Mouse (Mus musculus) stomach, embryonic 14.5 days (tissue): ENCODE results near the gene Ildr2. TPM values are rescaled to one million over a fixed set of nuclear protein-coding genes. Genes with fewer than 3 reads are reported as not detected.

Source experiments
- ATAC-seq: fragments of 200-750 bp; cut with Nextera tagmentation; 2 replicates; pipeline ENCODE4 v1.8.0; 2017; ENCODE audit warnings: low read depth, moderate TSS enrichment; ENCODE audit not compliant: insufficient number of reproducible peaks, insufficient read depth, low FRiP score
- H3K27ac ChIP-seq: fragments of 300-500 bp; sonication (generic); 2 replicates; pipeline ENCODE4 v1.5.1; 2014; ENCODE audit warnings: mild to moderate bottlenecking, low read length, moderate library complexity, mixed read lengths
- H3K27me3 ChIP-seq: fragments of 300-500 bp; sonication (generic); 2 replicates; pipeline ENCODE4 v1.6.1; 2014; ENCODE audit warnings: low read length, control low read depth, mixed read lengths; ENCODE audit not compliant: control insufficient read depth, insufficient read depth
- H3K36me3 ChIP-seq: fragments of 300-500 bp; sonication (generic); 2 replicates; pipeline ENCODE4 v1.6.1; 2014; ENCODE audit warnings: mild to moderate bottlenecking, control low read depth, low read length, moderate library complexity, mixed read lengths; ENCODE audit not compliant: control insufficient read depth, insufficient read depth
- H3K4me1 ChIP-seq: fragments of 300-500 bp; sonication (generic); 2 replicates; pipeline ENCODE4 v1.6.1; 2014; ENCODE audit warnings: low read length, control low read depth, mixed read lengths; ENCODE audit not compliant: control insufficient read depth, insufficient read depth
- H3K4me2 ChIP-seq: fragments of 300-500 bp; sonication (generic); replicated peaks from 2 replicates; pipeline ENCODE4 v1.6.1; 2014; ENCODE audit warnings: low read depth, low read length, control low read depth
- H3K4me3 ChIP-seq: fragments of 300-500 bp; sonication (generic); 2 replicates; pipeline ENCODE4 v1.5.1; 2014; ENCODE audit warnings: low read depth, low read length, control low read depth
- H3K9ac ChIP-seq: fragments of 300-500 bp; sonication (generic); replicated peaks from 2 replicates; pipeline ENCODE4 v1.6.1; 2014; ENCODE audit warnings: low read depth, mild to moderate bottlenecking, control low read depth, low read length, moderate library complexity, mixed read lengths
- H3K9me3 ChIP-seq: fragments of 300-500 bp; sonication (generic); 2 replicates; pipeline ENCODE4 v1.6.1; 2016; ENCODE audit warnings: low read depth, low read length, control low read depth; ENCODE audit not compliant: control insufficient read depth
- WGBS: fragments of 180-500 bp; shearing (Covaris S2); extraction: QIAGEN DNeasy Blood & Tissue Kit; methylation state at CpG from one replicate; pipeline ENCODE4 v1.1.7; 2014; 5-methylcytosine and 5-hydroxymethylcytosine counted together
- polyA plus RNA-seq: library from polyadenylated mRNA; unstranded; fragments of >200 nt; fragmentation: Nextera tagmentation; extraction: Ambion mirVana; gene quantifications from 2 replicates; pipeline ENCODE4 v1.2.1, GENCODE M21; 2014

Gene Ildr2
- polyA plus RNA-seq, 1 experiment from 2014 or later = 1.1 TPM

DNA sequence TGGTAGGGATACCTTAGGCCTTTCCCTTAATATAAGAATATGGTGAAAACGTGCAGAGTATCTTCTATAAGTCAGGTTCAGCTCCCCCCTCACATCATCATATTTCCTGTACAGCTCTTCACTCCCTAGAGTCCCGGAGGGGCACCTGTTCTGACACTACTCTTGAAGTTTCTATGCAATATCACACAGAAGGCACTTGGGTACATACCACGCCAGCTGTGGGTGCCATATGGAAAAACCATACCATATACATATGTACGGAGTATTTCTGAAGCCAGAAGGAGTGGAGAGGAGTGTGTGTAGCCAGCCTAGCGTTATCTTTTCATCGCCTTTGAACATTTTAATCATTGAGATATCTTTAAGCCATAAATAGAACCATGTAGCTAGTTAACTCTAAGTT lies 36.6 kb downstream of the Ildr2 start:
- ATAC-seq = no peak
- Histone ChIP-seq H3K9ac (no peak overlapping the region), H3K36me3 (no peaks in the 10 kb centered on the region), H3K4me1 (no peaks in the 10 kb centered on the region), H3K4me2 (no peak overlapping the region), H3K4me3 (no peak overlapping the region), H3K27me3 (no peaks in the 10 kb centered on the region), H3K27ac (no peak overlapping the region), H3K9me3 (no peaks in the 10 kb centered on the region)
- WGBS = 88% methylated on average over 6 of the region's 6 CpGs

DNA sequence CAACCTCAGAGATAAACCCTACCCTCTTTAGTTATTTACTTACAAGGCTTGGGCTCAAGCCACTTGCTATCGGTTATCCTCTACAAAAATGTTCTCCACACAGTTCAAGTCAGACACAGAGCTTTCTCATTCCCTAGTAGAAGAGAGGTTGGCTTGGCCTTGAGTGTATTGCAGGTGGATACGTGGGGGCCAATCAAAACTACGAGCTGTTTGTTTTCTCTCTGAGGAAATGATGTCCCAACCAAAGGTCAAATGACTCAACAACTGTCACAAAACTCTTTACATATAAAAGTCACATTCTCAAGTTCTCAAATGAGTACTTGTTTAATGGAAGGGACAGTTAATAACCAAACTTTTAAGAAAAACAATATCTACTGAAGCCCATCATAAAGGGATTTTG lies 39.1 kb downstream of the Ildr2 start:
- WGBS = 79% methylated on average over 3 of the region's 3 CpGs
- H3K4me3 ChIP-seq = no peak overlapping the region
- no peaks in the 10 kb centered on the region for H3K27me3 ChIP-seq
- H3K36me3 ChIP-seq = no peaks in the 10 kb centered on the region
- H3K4me1 ChIP-seq = peaks cover 7% of the 10 kb centered on the region; the same call in 1 of the 2 replicates
- no peak overlapping the region for H3K4me2 ChIP-seq
- no peak overlapping the region for H3K27ac ChIP-seq
- no peak overlapping the region for H3K9ac ChIP-seq
- no peak for ATAC-seq
- H3K9me3 ChIP-seq = no peaks in the 10 kb centered on the region

DNA sequence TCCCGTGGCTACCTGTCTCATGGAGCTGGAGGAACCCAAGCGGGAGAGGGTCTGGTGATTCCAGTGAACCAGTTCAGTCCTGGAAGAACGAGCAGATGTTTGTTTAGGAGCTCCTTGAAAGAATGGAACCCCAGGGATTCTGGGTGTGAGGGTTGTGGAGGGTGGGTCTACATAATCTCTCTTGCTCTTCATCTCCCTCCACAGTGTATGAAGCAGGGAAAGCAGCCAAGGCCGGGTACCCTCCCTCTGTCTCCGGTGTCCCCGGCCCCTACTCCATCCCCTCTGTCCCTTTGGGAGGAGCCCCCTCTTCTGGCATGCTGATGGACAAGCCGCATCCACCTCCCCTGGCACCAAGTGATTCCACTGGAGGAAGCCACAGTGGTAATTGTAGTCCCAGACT lies 41.6 kb downstream of the Ildr2 start:
- no peak for ATAC-seq
- H3K4me2 ChIP-seq = no peak overlapping the region
- no peaks in the 10 kb centered on the region for H3K36me3 ChIP-seq
- 70% methylated on average over 7 of the region's 7 CpGs for WGBS
- no peak overlapping the region for H3K27ac ChIP-seq
- no peaks in the 10 kb centered on the region for H3K27me3 ChIP-seq
- no peaks in the 10 kb centered on the region for H3K9me3 ChIP-seq
- no peak overlapping the region for H3K4me3 ChIP-seq
- peaks cover 9% of the 10 kb centered on the region; the same call in 1 of the 2 replicates for H3K4me1 ChIP-seq
- no peak overlapping the region for H3K9ac ChIP-seq

DNA sequence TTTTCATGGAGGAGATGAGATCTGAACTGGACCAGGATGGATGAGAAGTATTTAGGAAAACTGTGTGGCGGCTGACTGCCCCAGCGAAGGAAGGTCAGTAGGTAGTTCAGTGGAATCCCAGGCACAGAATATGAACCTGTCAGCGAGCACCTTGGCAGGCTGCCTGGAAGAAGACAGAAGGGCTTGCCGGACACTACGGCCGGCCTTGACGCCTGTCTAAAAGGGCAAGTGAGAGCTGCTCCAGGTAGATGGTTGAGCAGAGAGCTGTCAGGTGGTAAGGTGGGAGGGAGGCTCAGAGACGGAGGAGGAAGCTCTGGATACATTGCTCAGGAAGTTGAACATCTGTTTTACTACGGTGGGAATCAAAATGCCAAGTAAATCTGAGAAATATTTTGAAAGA lies 42.4 kb downstream of the Ildr2 start:
- Histone ChIP-seq H3K9ac (no peak overlapping the region), H3K9me3 (no peaks in the 10 kb centered on the region), H3K36me3 (no peaks in the 10 kb centered on the region), H3K4me2 (no peak overlapping the region), H3K4me3 (no peak overlapping the region), H3K27ac (no peak overlapping the region), H3K27me3 (no peaks in the 10 kb centered on the region), H3K4me1 (peaks cover 9% of the 10 kb centered on the region; the same call in 1 of the 2 replicates)
- no peak for ATAC-seq
- WGBS = 72% methylated on average over 9 of the region's 9 CpGs

DNA sequence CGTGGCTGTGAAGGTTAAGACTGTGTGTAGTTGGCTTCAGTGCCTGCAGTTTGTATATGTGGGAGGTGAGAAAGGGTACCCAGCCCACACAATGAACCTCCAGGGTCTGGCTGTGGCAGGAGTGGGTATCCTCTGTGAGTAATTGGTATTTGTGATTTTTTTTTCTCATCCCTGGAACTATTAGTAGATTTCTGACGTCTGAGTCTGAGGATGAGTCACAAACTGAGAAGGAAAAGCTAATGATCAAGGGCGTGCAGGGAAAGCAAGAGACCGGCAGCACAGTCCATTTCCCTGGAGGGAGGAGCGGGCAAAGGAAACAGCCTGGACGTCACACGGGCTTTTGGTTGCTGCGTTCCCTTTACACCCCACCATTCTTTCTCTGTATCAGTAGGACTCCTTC lies 43.0 kb downstream of the Ildr2 start:
- ATAC-seq = no peak
- Histone ChIP-seq H3K4me3 (no peak overlapping the region), H3K9me3 (no peaks in the 10 kb centered on the region), H3K4me2 (no peak overlapping the region), H3K9ac (no peak overlapping the region), H3K36me3 (no peaks in the 10 kb centered on the region), H3K27ac (no peak overlapping the region), H3K27me3 (no peaks in the 10 kb centered on the region), H3K4me1 (peaks cover 9% of the 10 kb centered on the region; the same call in 1 of the 2 replicates)
- 73% methylated on average over 8 of the region's 8 CpGs for whole genome bisulfite sequencing

DNA sequence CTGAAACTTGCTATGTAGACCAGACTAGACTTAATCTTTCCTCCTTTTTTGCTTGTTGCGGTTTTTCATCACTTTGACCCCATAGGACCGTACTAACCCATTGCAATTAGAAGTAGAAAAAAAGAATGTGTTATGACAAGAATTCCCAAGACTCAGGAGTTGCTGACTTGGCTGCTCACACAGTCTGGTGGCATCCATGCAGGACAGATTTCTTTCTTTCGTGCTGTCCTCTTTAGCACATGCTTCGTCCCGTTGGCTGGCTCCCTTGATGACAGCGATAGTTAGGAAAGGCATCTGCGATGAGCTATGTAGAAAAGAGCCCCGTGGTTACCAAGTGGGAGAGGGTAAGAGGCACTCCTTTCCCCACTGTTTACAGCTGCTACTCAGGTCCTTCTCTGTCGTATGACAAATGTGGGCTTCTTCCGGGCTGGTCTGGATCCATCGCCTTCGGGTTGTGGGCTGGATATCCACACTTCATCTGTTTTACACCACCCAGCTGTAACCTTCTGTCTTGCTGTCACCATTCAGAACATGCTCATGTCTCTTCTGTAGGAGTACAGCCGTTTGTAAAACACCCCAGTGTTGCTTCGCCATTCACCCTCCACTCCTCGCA lies 43.7 kb downstream of the Ildr2 start:
- H3K4me3 ChIP-seq = no peak overlapping the region
- H3K27me3 ChIP-seq = no peaks in the 10 kb centered on the region
- ATAC-seq = no peak
- no peaks in the 10 kb centered on the region for H3K9me3 ChIP-seq
- H3K4me2 ChIP-seq = peak overlapping the region; percentile 24
- peaks cover 9% of the 10 kb centered on the region; the same call in 1 of the 2 replicates for H3K4me1 ChIP-seq
- H3K36me3 ChIP-seq = no peaks in the 10 kb centered on the region
- no peak overlapping the region for H3K9ac ChIP-seq
- WGBS = 39% methylated on average over 15 of the region's 15 CpGs
- H3K27ac ChIP-seq = no peak overlapping the region

DNA sequence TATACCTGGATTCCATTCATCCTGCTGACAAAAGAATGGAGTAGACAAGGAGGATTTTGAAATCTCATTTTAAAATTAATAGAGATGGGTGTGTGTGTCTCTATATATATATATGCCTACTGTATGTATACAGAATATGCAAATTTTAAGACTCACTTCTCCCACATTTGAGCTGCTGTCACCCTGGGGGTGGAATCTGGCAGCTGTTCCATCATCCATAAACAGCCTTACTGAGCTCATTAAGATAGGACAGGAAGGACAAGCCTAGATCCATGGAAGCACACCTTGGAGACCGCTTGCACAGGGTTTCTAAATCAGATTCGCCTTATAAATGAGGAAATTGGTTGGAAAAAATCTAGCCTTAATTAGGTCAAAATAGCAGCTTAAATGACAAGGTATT lies 44.9 kb downstream of the Ildr2 start:
- no peak for ATAC-seq
- Histone ChIP-seq H3K27me3 (no peaks in the 10 kb centered on the region), H3K4me2 (no peak overlapping the region), H3K4me1 (peaks cover 9% of the 10 kb centered on the region; the same call in 1 of the 2 replicates), H3K9ac (no peak overlapping the region), H3K27ac (no peak overlapping the region), H3K36me3 (no peaks in the 10 kb centered on the region), H3K9me3 (no peaks in the 10 kb centered on the region), H3K4me3 (no peak overlapping the region)
- 87% methylated on average over 2 of the region's 2 CpGs for WGBS

DNA sequence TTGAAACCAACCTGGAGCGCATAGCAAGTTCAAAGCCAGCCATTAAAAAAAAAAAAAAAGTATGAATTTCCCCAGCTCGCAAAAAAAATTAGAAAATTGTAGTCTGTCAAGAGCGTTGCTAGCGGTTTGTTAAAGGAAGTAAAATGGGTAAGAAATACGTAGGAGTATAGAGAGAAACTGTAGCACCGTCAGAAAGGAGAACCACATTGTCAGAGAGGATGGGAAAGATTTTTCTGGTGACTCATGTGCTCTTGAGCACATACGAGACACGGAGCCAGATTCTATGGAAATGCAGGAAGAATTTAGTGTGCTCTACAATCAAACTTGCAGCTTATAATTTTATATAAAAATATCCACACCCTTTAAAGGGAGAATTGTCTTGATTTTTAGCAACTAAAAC lies 45.9 kb downstream of the Ildr2 start:
- ATAC-seq = no peak
- Histone ChIP-seq H3K9ac (no peak overlapping the region), H3K27me3 (no peaks in the 10 kb centered on the region), H3K4me3 (no peak overlapping the region), H3K27ac (no peak overlapping the region), H3K36me3 (no peaks in the 10 kb centered on the region), H3K4me2 (no peak overlapping the region), H3K4me1 (peaks cover 9% of the 10 kb centered on the region; the same call in 1 of the 2 replicates), H3K9me3 (no peaks in the 10 kb centered on the region)
- WGBS = 82% methylated on average over 8 of the region's 8 CpGs

DNA sequence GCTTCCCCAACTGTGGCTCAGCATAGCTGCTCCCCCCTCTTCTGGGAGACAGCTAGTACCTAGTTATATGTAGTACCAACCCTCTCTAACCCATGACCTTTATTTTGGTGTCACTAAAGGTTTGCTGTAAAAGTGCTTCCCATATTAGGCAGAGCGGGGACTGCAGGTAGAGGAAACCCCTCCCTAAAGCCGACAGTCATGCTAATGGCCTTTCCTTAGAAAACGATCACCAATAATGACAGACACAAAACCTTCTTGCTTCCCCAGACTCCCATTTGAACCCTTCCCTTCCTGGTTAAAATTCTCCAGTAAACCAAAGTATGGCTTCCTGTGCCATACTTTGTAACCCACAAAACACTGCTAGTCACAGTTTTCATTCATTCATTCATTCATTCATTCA lies 46.6 kb downstream of the Ildr2 start:
- Histone ChIP-seq H3K9me3 (no peaks in the 10 kb centered on the region), H3K4me2 (no peak overlapping the region), H3K27ac (no peak overlapping the region), H3K4me3 (no peak overlapping the region), H3K9ac (no peak overlapping the region), H3K36me3 (no peaks in the 10 kb centered on the region), H3K4me1 (peaks cover 9% of the 10 kb centered on the region; the same call in 1 of the 2 replicates), H3K27me3 (no peaks in the 10 kb centered on the region)
- 67% methylated on average over 3 of the region's 3 CpGs for WGBS
- no peak for ATAC-seq
